22 mouse cellular contexts compared by ENCODE assay signal in genomic region chr11:109569007-109569618, GRCm38 (mm10).
"Had no signal": no experiment of that assay in that cellular context is flagged by ENCODE, and none has a peak within 500 bp of the region (broad histone marks: within the 10 kb centered on the region; RNA-seq: fewer than 3 reads in every experiment).

No protein-coding gene starts in this region.

- H3K9me3 ChIP-seq: limb, embryonic 10.5 days; limb, embryonic 13.5 days; liver, embryonic 12.5 days; liver, embryonic 15.5 days; lung, embryonic 15.5 days; midbrain, embryonic 10.5 days; midbrain, embryonic 13.5 days; neural tube, embryonic 13.5 days; stomach, embryonic 15.5 days had no signal

- ATAC-seq: liver, embryonic 12.5 days; midbrain, embryonic 13.5 days had no signal

- H3K4me3 ChIP-seq: layer of hippocampus, adult 2 months; limb, embryonic 10.5 days; limb, embryonic 13.5 days; liver, embryonic 12.5 days; liver, embryonic 15.5 days; lung, embryonic 15.5 days; megakaryocyte, embryonic 14.5 days; midbrain, embryonic 10.5 days; midbrain, embryonic 13.5 days; neural tube, embryonic 13.5 days; stomach, embryonic 15.5 days had no signal

- DNase-seq: kidney, adult 2 months; kidney, postnatal 25 days; layer of hippocampus, adult 9-11 months; liver; lung, adult 18-20 months; lung, postnatal 10 days; lung, postnatal 36 days; right cerebral cortex, postnatal 14 days; spleen, adult 18-20 months; thymus, postnatal 25 days had no signal

- H3K27ac ChIP-seq: kidney, postnatal 0 days; layer of hippocampus, adult 2 months; limb, embryonic 10.5 days; limb, embryonic 13.5 days; liver, embryonic 12.5 days; liver, embryonic 15.5 days; lung, embryonic 15.5 days; midbrain, embryonic 10.5 days; midbrain, embryonic 13.5 days; neural tube, embryonic 13.5 days; stomach, embryonic 15.5 days had no signal

- H3K36me3 ChIP-seq: lung, embryonic 15.5 days; midbrain, embryonic 10.5 days; midbrain, embryonic 13.5 days; neural tube, embryonic 13.5 days; stomach, embryonic 15.5 days had no signal

- H3K4me1 ChIP-seq: limb, embryonic 10.5 days; limb, embryonic 13.5 days; midbrain, embryonic 10.5 days; midbrain, embryonic 13.5 days; neural tube, embryonic 13.5 days; stomach, embryonic 15.5 days had no signal

- H3K9ac ChIP-seq: limb, embryonic 13.5 days; liver, embryonic 12.5 days; liver, embryonic 15.5 days; lung, embryonic 15.5 days; midbrain, embryonic 13.5 days; neural tube, embryonic 13.5 days; stomach, embryonic 15.5 days had no signal

- H3K27me3 ChIP-seq: limb, embryonic 13.5 days; liver, embryonic 12.5 days; liver, embryonic 15.5 days; lung, embryonic 15.5 days; midbrain, embryonic 13.5 days; neural tube, embryonic 13.5 days; stomach, embryonic 15.5 days had no signal

- H3K4me2 ChIP-seq: limb, embryonic 13.5 days; liver, embryonic 12.5 days; liver, embryonic 15.5 days; lung, embryonic 15.5 days; midbrain, embryonic 13.5 days; neural tube, embryonic 13.5 days; stomach, embryonic 15.5 days had no signal
